Mouse (Mus musculus) heart, postnatal 25 days (tissue): Measurements from ENCODE around the gene Med27. TPM values are rescaled to one million over a fixed set of nuclear protein-coding genes. Genes with fewer than 3 reads are reported as not detected.

Experiments used
- DNase-seq: peaks from one replicate; pipeline ENCODE4 v3.0.0; 2022; ENCODE audit warnings: low spot score
- intact Hi-C: fragments of 180-260 bp; cut with DNase I; formaldehyde crosslinking; loops from one replicate; pipeline ENCODE4 v1.15.1; 2025
- microRNA-seq: library from miRNA; unstranded; fragments of <30 nt; microRNA quantifications from one replicate; pipeline ENCODE4 v1.2.0, GENCODE M21; 2022
- total RNA-seq, 2 experiments: library from RNA; stranded (reverse); gene quantifications; 2 replicates each; pipeline ENCODE4 v1.2.3; 2021

The Med27 gene
- total RNA-seq, 2 experiments from 2014 or later = 15.3 to 16.3 TPM

- DNase-seq = no peak
- intact Hi-C loops = no loop called here
These were observed 200.0 kb downstream of the Med27 start for GRCm38 (mm10) chr2:29546571-29546970.

GRCm38 (mm10) chr2:29551816-29552585, 205.4 kb downstream of the Med27 start:
- intact Hi-C loops = no loop called here
- no peak for DNase-seq

GRCm38 (mm10) chr2:29553945-29554634, 207.5 kb downstream of the Med27 start:
- intact Hi-C loops = loop anchor here (1.0 kb wide), 2 partner anchors 338 to 354 kb away; no protein-coding TSS in a partner anchor
- no peak for DNase-seq

- intact Hi-C loops = no loop called here
- no peak for DNase-seq
These were observed 211.9 kb downstream of the Med27 start for GRCm38 (mm10) chr2:29558561-29558960.

GRCm38 (mm10) chr2:29559955-29560354, 213.3 kb downstream of the Med27 start:
- intact Hi-C loops = no loop called here
- no peak for DNase-seq

GRCm38 (mm10) chr2:29561468-29561867, 214.8 kb downstream of the Med27 start:
- intact Hi-C loops = no loop called here
- no peak for DNase-seq

- intact Hi-C loops = no loop called here
- DNase-seq = no peak
These were observed 217.4 kb downstream of the Med27 start for GRCm38 (mm10) chr2:29563986-29564385.

- no peak for DNase-seq
- intact Hi-C loops = no loop called here
These were observed 219.2 kb downstream of the Med27 start for GRCm38 (mm10) chr2:29565570-29566433.

GRCm38 (mm10) chr2:29571921-29572700, 225.5 kb downstream of the Med27 start:
- DNase-seq = no peak
- intact Hi-C loops = loop anchor here (5.0 kb wide), 1 partner anchor 55 kb away; no protein-coding TSS in a partner anchor

- DNase-seq = no peak
- intact Hi-C loops = loop anchor here (5.0 kb wide), 1 partner anchor 56 kb away; no protein-coding TSS in a partner anchor
These were observed 226.3 kb downstream of the Med27 start for GRCm38 (mm10) chr2:29572811-29573427.

- DNase-seq = no peak
- intact Hi-C loops = loop anchor here (5.0 kb wide), 1 partner anchor 56 kb away; no protein-coding TSS in a partner anchor
These were observed 227.0 kb downstream of the Med27 start for GRCm38 (mm10) chr2:29573591-29573990.

- intact Hi-C loops = loop anchor here (5.0 kb wide), 1 partner anchor 57 kb away; no protein-coding TSS in a partner anchor
- DNase-seq = no peak
These were observed 227.6 kb downstream of the Med27 start for GRCm38 (mm10) chr2:29574187-29574586.

Small RNA genes lying within 50 kb of the gene (microRNA-seq; reads per million reads assigned to microRNA genes)
- gene Mir133c = not detected

Other genes starting within 250 kb of the Med27 start
- 10 to 100 TPM; 29.8 to 35.0 TPM for gene Setx, start 222.6 kb upstream of the Med27 start, total RNA-seq
- 1 to 10 TPM; 4.6 to 5.8 TPM for gene Ntng2, start 93.8 kb upstream of the Med27 start, total RNA-seq